Mouse (Mus musculus): ENCODE data around the gene Wasf3.

DNA sequence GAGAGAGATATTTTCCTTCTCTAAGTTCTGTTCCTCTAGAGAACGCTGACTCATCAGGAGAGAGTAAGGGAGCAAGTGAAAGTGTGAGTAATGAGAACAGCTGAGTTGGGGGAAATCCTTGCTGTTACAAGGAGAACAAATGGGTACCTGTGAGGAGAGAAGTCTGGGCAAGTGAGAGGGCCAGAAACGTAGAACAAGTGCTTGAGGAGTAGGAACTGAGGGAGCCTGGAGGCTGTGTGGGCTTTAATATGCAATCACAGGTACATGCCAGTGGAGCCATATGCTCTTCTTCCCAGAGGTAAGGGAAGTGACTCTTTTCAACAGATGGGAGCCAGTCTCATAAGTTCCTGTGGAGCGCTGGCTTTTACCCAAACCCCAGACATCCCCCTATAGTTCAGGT lies 35.6 kb upstream of the Wasf3 start:
- TF ChIP-seq CTCF (IDR thresholded peaks at IDR 0.05; ENCODE audit: control insufficient read depth, insufficient read depth, insufficient replicate concordance, low read depth, low read length) (no peak), POLR2A (IDR thresholded peaks at IDR 0.05; ENCODE audit: control insufficient read depth, low read depth, low read length) (no peak)
